18 mouse cellular contexts compared by ENCODE assay signal in genomic region chr8:54975506-54975905, GRCm38 (mm10). TPM values are rescaled to one million over a fixed set of nuclear protein-coding genes. Genes with fewer than 3 reads are reported as not detected.
DNase-seq lines count a peak whose midpoint lies in the region; ATAC-seq and TF ChIP-seq lines count a peak whose summit lies in the region.
"Had no signal": no experiment of that assay in that cellular context is flagged by ENCODE, and none has a peak within 500 bp of the region (broad histone marks: within the 10 kb centered on the region; RNA-seq: fewer than 3 reads in every experiment).

No protein-coding gene starts in this region.

- H3K4me3 ChIP-seq in embryonic facial prominence, embryonic 11.5 days (ENCODE audit: low read depth, low read length) = no peak overlapping the region
- no peak overlapping the region for H3K4me3 ChIP-seq in embryonic facial prominence, embryonic 10.5 days
- no peak overlapping the region for H3K4me3 ChIP-seq in hindbrain, embryonic 12.5 days
- H3K4me3 ChIP-seq in midbrain, embryonic 16.5 days (ENCODE audit: low read depth, low read length) = no peak overlapping the region
- H3K4me3 ChIP-seq in gastrocnemius, adult 2 months = no peak overlapping the region
- H3K4me3 ChIP-seq: erythroblast, embryonic 14.5 days; heart, embryonic 15.5 days; intestine, embryonic 15.5 days; stomach, embryonic 15.5 days had no signal

- peak; percentile 51 for DNase-seq in embryonic facial prominence, embryonic 11.5 days (ENCODE audit: low spot score)
- no peak for DNase-seq in embryonic facial prominence, embryonic 10.5 days (ENCODE audit: low spot score)
- peak; percentile 27 for DNase-seq in embryo, embryonic 9.5 days (ENCODE audit: extremely low spot score)
- no peak for DNase-seq in gastrocnemius, adult 8-10 months (ENCODE audit: low spot score in 2 of 2)
- no peak for DNase-seq in adrenal gland, postnatal 25 days
- no peak for DNase-seq in gastrocnemius, adult 2 months
- DNase-seq: B cell, adult 2 months; gastrocnemius, postnatal 25 days; kidney, postnatal 14 days; lung, adult 2 months; thymus, postnatal 25 days had no signal

- no peak overlapping the region for H3K9ac ChIP-seq in embryonic facial prominence, embryonic 11.5 days (replicated peaks; ENCODE audit: low read length)
- H3K9ac ChIP-seq in hindbrain, embryonic 12.5 days = no peak overlapping the region
- no peak overlapping the region for H3K9ac ChIP-seq in midbrain, embryonic 16.5 days (ENCODE audit: low read depth, low read length)
- H3K9ac ChIP-seq: heart, embryonic 15.5 days; intestine, embryonic 15.5 days; stomach, embryonic 15.5 days had no signal

- no peak for ATAC-seq in embryonic facial prominence, embryonic 11.5 days (replicated peaks; ENCODE audit: insufficient number of reproducible peaks, low FRiP score, low TSS enrichment, low read depth)
- ATAC-seq in hindbrain, embryonic 12.5 days (ENCODE audit: low FRiP score) = peak; percentile 84
- peak; percentile 57; the same call in 1 of the 2 replicates for ATAC-seq in midbrain, embryonic 16.5 days
- ATAC-seq: intestine, embryonic 15.5 days had no signal

- H3K9me3 ChIP-seq in embryonic facial prominence, embryonic 11.5 days (replicated peaks; ENCODE audit: control insufficient read depth, low read length) = no peaks in the 10 kb centered on the region
- H3K9me3 ChIP-seq in embryonic facial prominence, embryonic 10.5 days = no peaks in the 10 kb centered on the region
- H3K9me3 ChIP-seq in hindbrain, embryonic 12.5 days (replicated peaks) = no peaks in the 10 kb centered on the region
- H3K9me3 ChIP-seq in midbrain, embryonic 16.5 days (replicated peaks; ENCODE audit: control insufficient read depth, low read length, poor library complexity, severe bottlenecking) = no peaks in the 10 kb centered on the region
- H3K9me3 ChIP-seq: G1E; heart, embryonic 15.5 days; intestine, embryonic 15.5 days; stomach, embryonic 15.5 days had no signal

- 40% methylated on average over 2 of the region's 2 CpGs for WGBS in embryonic facial prominence, embryonic 11.5 days
- WGBS in embryonic facial prominence, embryonic 10.5 days = 45% methylated on average over 2 of the region's 2 CpGs
- WGBS in hindbrain, embryonic 12.5 days = 22% methylated on average over 2 of the region's 2 CpGs
- 7% methylated on average over 2 of the region's 2 CpGs for WGBS in midbrain, embryonic 16.5 days

- H3K27ac ChIP-seq in embryonic facial prominence, embryonic 11.5 days (replicated peaks; ENCODE audit: low read depth, low read length) = no peak overlapping the region
- H3K27ac ChIP-seq in embryonic facial prominence, embryonic 10.5 days (replicated peaks) = no peak overlapping the region
- no peak overlapping the region for H3K27ac ChIP-seq in hindbrain, embryonic 12.5 days
- H3K27ac ChIP-seq in midbrain, embryonic 16.5 days (ENCODE audit: low read length) = no peak overlapping the region
- no peak overlapping the region for H3K27ac ChIP-seq in gastrocnemius, adult 2 months
- H3K27ac ChIP-seq: heart, embryonic 15.5 days; intestine, embryonic 15.5 days; stomach, embryonic 15.5 days had no signal

- no peaks in the 10 kb centered on the region for H3K36me3 ChIP-seq in embryonic facial prominence, embryonic 11.5 days (replicated peaks; ENCODE audit: control insufficient read depth, insufficient read depth, low read depth, low read length)
- H3K36me3 ChIP-seq in embryonic facial prominence, embryonic 10.5 days (replicated peaks) = no peaks in the 10 kb centered on the region
- no peaks in the 10 kb centered on the region for H3K36me3 ChIP-seq in hindbrain, embryonic 12.5 days
- no peaks in the 10 kb centered on the region for H3K36me3 ChIP-seq in midbrain, embryonic 16.5 days (ENCODE audit: control insufficient read depth, insufficient read depth, low read length)
- H3K36me3 ChIP-seq: G1E; heart, embryonic 15.5 days; intestine, embryonic 15.5 days; stomach, embryonic 15.5 days had no signal

- H3K27me3 ChIP-seq in embryonic facial prominence, embryonic 11.5 days (ENCODE audit: control insufficient read depth, insufficient read depth, low read length) = no peaks in the 10 kb centered on the region
- H3K27me3 ChIP-seq in embryonic facial prominence, embryonic 10.5 days (replicated peaks; ENCODE audit: low read depth, poor library complexity, severe bottlenecking) = no peaks in the 10 kb centered on the region
- H3K27me3 ChIP-seq in hindbrain, embryonic 12.5 days = no peaks in the 10 kb centered on the region
- H3K27me3 ChIP-seq in midbrain, embryonic 16.5 days (ENCODE audit: control insufficient read depth, insufficient read depth, low read depth, low read length) = no peaks in the 10 kb centered on the region
- H3K27me3 ChIP-seq: heart, embryonic 15.5 days; intestine, embryonic 15.5 days; stomach, embryonic 15.5 days had no signal

- TF ChIP-seq CTCF in gastrocnemius, adult 2 months (IDR thresholded peaks at IDR 0.05) = no peak

- intact Hi-C loops in gastrocnemius, adult 2 months (cut with DNase I) = no loop called here

- H3K4me2 ChIP-seq in embryonic facial prominence, embryonic 11.5 days (ENCODE audit: low read depth, low read length) = no peak overlapping the region
- H3K4me2 ChIP-seq in hindbrain, embryonic 12.5 days (replicated peaks) = no peak overlapping the region
- no peak overlapping the region for H3K4me2 ChIP-seq in midbrain, embryonic 16.5 days (ENCODE audit: low read length)
- H3K4me2 ChIP-seq: heart, embryonic 15.5 days; intestine, embryonic 15.5 days; stomach, embryonic 15.5 days had no signal

- H3K4me1 ChIP-seq in embryonic facial prominence, embryonic 11.5 days (ENCODE audit: control insufficient read depth, insufficient read depth, low read length) = no peaks in the 10 kb centered on the region
- no peaks in the 10 kb centered on the region; the same call in 1 of the 2 replicates for H3K4me1 ChIP-seq in embryonic facial prominence, embryonic 10.5 days
- 0 out of 2 replicates have a peak, but pooled peaks cover 2% of the 10 kb centered on the region for H3K4me1 ChIP-seq in hindbrain, embryonic 12.5 days
- peaks cover 9% of the 10 kb centered on the region for H3K4me1 ChIP-seq in midbrain, embryonic 16.5 days (ENCODE audit: control insufficient read depth, insufficient read depth, low read length)
- H3K4me1 ChIP-seq: heart, embryonic 15.5 days; intestine, embryonic 15.5 days; stomach, embryonic 15.5 days had no signal

RNA-seq across cellular contexts. Expression of gene Gpm6a, which starts 20.9 kb away (rescaled TPM):
- 26.7 and 33.5 TPM in 2 replicates for polyA plus RNA-seq in embryonic facial prominence, embryonic 11.5 days (2014; fragmentation: Nextera tagmentation; extraction: Ambion mirVana)
- 10.0 and 15.7 TPM in 2 replicates for polyA plus RNA-seq in embryonic facial prominence, embryonic 10.5 days (2016; fragmentation: Nextera tagmentation; extraction: Ambion mirVana)
- polyA plus RNA-seq in hindbrain, embryonic 12.5 days (2016; fragmentation: Nextera tagmentation; extraction: Ambion mirVana) = 144 and 157 TPM in 2 replicates
- polyA plus RNA-seq in midbrain, embryonic 16.5 days (2015; fragmentation: Nextera tagmentation; extraction: Ambion mirVana) = 649 and 676 TPM in 2 replicates
- total RNA-seq in gastrocnemius, adult 8-10 months (2022) = under 1 TPM; 0.34 to 0.86 (median 0.56) TPM
- 1.2 and 2.0 TPM in 2 replicates for total RNA-seq in adrenal gland, postnatal 25 days (2021)
- total RNA-seq in gastrocnemius, adult 2 months (2021) = under 1 TPM; 0.18 to 0.42 TPM
- total RNA-seq: G1E had no signal
- polyA plus RNA-seq: erythroblast, embryonic 14.5 days; G1E had no signal

Comparison
In these comparisons a context has a peak if more than half of its experiments do, and no peak if none do; other contexts are left out.
1. DNase-seq: peak in embryonic facial prominence, embryonic 11.5 days (single experiment) and embryo, embryonic 9.5 days (single experiment); none in embryonic facial prominence, embryonic 10.5 days (single experiment), gastrocnemius, adult 8-10 months (0 of 2), adrenal gland, postnatal 25 days (single experiment) and gastrocnemius, adult 2 months (single experiment).